Mouse (Mus musculus): ENCODE measurements around the gene 4930568D16Rik.

GRCm38 (mm10) chr2:35397590-35398173, 30.2 kb upstream of the 4930568D16Rik start:
- TF ChIP-seq CTCF (conservative IDR thresholded peaks at IDR 0.05 in 1 of 2, IDR thresholded peaks at IDR 0.05 in 1 of 2; ENCODE audit: low read depth in 2 of 2, low read length in 2 of 2) (peak; percentile 88 to 93), NRF1 (IDR thresholded peaks at IDR 0.05; ENCODE audit: low read depth, low read length) (no peak), MEF2A (IDR thresholded peaks at IDR 0.05; ENCODE audit: borderline replicate concordance, low read depth, low read length) (no peak), RCOR1 (conservative IDR thresholded peaks at IDR 0.05; ENCODE audit: low read depth, low read length) (no peak), MAX (IDR thresholded peaks at IDR 0.05; ENCODE audit: low read length) (no peak)

Data from CH12.LX (cell line).